Comparison of ENCODE assay signal across 8 mouse cellular contexts in the genomic region with DNA sequence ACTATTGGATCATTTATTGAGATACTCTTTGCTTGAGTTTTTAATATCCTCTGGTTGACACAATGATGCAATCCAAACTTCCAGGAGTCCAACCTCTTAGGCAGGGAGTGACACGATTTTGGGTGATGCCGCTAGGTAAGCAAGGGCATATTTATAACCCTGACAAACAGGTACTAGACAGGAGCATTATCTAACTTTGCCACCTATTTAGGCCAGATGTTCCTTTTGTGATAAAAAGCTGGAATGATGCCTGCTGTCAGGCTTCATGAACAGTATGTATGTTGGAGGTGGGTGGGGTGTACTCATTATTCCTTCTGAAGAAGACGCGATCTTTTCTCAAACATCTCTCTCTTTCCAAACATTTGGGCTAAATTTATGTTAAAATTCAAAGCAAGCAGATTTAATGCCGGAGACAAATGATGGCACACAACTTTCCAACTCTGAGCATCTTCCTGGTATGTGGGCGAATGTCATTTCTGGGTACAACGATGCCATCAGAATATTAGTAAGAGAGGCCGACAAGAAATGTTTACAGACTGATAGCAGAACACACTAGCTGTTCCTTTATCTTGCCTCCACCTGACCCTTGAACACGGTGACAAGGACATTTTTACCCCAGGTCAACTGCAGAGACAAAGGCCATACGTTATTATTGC. TPM values are rescaled to one million over a fixed set of nuclear protein-coding genes. Genes with fewer than 3 reads are reported as not detected.
A peak's percentile ranks its signal among the peaks of the same experiment; 100 is the strongest.
DNase-seq lines count a peak whose midpoint lies in the region; ATAC-seq and TF ChIP-seq lines count a peak whose summit lies in the region.

No protein-coding gene starts in this region.

- WGBS in embryonic facial prominence, embryonic 12.5 days = 64% methylated on average over 10 of the region's 10 CpGs
- 46% methylated on average over 10 of the region's 10 CpGs for WGBS in intestine, embryonic 15.5 days

- H3K4me1 ChIP-seq in embryonic facial prominence, embryonic 12.5 days = peaks cover 24% of the 10 kb centered on the region
- peaks cover 19% of the 10 kb centered on the region for H3K4me1 ChIP-seq in intestine, embryonic 15.5 days (replicated peaks)

- no peaks in the 10 kb centered on the region for H3K36me3 ChIP-seq in embryonic facial prominence, embryonic 12.5 days
- no peaks in the 10 kb centered on the region for H3K36me3 ChIP-seq in intestine, embryonic 15.5 days
- H3K36me3 ChIP-seq in myocyte (ENCODE audit: control insufficient read depth, insufficient read depth) = no peaks in the 10 kb centered on the region

- no peak overlapping the region for H3K9ac ChIP-seq in embryonic facial prominence, embryonic 12.5 days
- H3K9ac ChIP-seq in intestine, embryonic 15.5 days = no peak overlapping the region

- DNase-seq in layer of hippocampus, adult 9-11 months = peak; percentile 12
- DNase-seq in layer of hippocampus, postnatal 36 days = no peak
- no peak for DNase-seq in ovary, postnatal 14 days (ENCODE audit: low spot score)
- DNase-seq in gastrocnemius, postnatal 14 days = no peak
- DNase-seq in layer of hippocampus, postnatal 25 days (ENCODE audit: extremely low spot score in 1 of 2, low spot score in 1 of 2) = no peak

- H3K27me3 ChIP-seq in embryonic facial prominence, embryonic 12.5 days = no peaks in the 10 kb centered on the region
- no peaks in the 10 kb centered on the region for H3K27me3 ChIP-seq in intestine, embryonic 15.5 days (replicated peaks)
- no peaks in the 10 kb centered on the region for H3K27me3 ChIP-seq in myocyte (ENCODE audit: control insufficient read depth, insufficient read depth, insufficient read length)

- peaks cover 49% of the 10 kb centered on the region for H3K79me2 ChIP-seq in myocyte (ENCODE audit: control insufficient read depth, insufficient read depth)

- peak overlapping the region; percentile 89; the same call in 1 of the 2 replicates for H3K4me3 ChIP-seq in embryonic facial prominence, embryonic 12.5 days
- peak overlapping the region; percentile 94 for H3K4me3 ChIP-seq in intestine, embryonic 15.5 days (replicated peaks)
- H3K4me3 ChIP-seq in myocyte = peak overlapping the region; percentile 63

- TF ChIP-seq POLR2A in myocyte (IDR thresholded peaks at IDR 0.05; ENCODE audit: insufficient read length, low read depth) = no peak

- H3K9me3 ChIP-seq in embryonic facial prominence, embryonic 12.5 days = no peaks in the 10 kb centered on the region
- H3K9me3 ChIP-seq in intestine, embryonic 15.5 days = no peaks in the 10 kb centered on the region

- H3K4me2 ChIP-seq in embryonic facial prominence, embryonic 12.5 days (replicated peaks) = peak overlapping the region; percentile 38
- peak overlapping the region; percentile 47 for H3K4me2 ChIP-seq in intestine, embryonic 15.5 days (replicated peaks)
- H3K4me2 ChIP-seq in myocyte (ENCODE audit: low read depth) = peak overlapping the region; percentile 89

- H3ac ChIP-seq in myocyte (ENCODE audit: control insufficient read depth, insufficient read length) = no peak overlapping the region

- intact Hi-C loops in gastrocnemius, postnatal 14 days (cut with DNase I; ENCODE audit: low total_unique reads) = loop anchor here (10.0 kb wide), 1 partner anchor 203 kb away; no protein-coding TSS in a partner anchor

- H3K27ac ChIP-seq in embryonic facial prominence, embryonic 12.5 days = no peak overlapping the region
- H3K27ac ChIP-seq in intestine, embryonic 15.5 days = no peak overlapping the region

- ATAC-seq in embryonic facial prominence, embryonic 12.5 days (ENCODE audit: insufficient number of reproducible peaks, insufficient read depth, low FRiP score, low TSS enrichment) = no peak
- peak; percentile 23; the same call in 1 of the 2 replicates for ATAC-seq in intestine, embryonic 15.5 days

TF ChIP-seq in myocyte, 11 proteins besides CTCF, POLR2A, EP300 and RAD21:
- TF ChIP-seq USF1 (IDR thresholded peaks at IDR 0.05; ENCODE audit: low read depth) (no peak), POLR2AphosphoS2 (IDR thresholded peaks at IDR 0.05; ENCODE audit: insufficient read length, low read depth) (no peak), MYOD1 (IDR thresholded peaks at IDR 0.05; ENCODE audit: control insufficient read depth in 1 of 3, insufficient read length in 2 of 3, low read depth in 2 of 3) (no peak), REST (IDR thresholded peaks at IDR 0.05; ENCODE audit: insufficient read depth, insufficient read length) (no peak), SRF (IDR thresholded peaks at IDR 0.05; ENCODE audit: control insufficient read depth, insufficient read length, low read depth) (no peak), MYOG (IDR thresholded peaks at IDR 0.05; ENCODE audit: control insufficient read depth in 1 of 3, insufficient read depth in 1 of 3, insufficient read length in 2 of 3, low read depth in 2 of 3) (no peak), TCF3 (IDR thresholded peaks at IDR 0.05; ENCODE audit: insufficient read length, low read depth) (no peak)
TF ChIP-seq in myocyte: peak in this region for 0.

RNA-seq across cellular contexts. Expression of gene Mkln1, which starts 0.6 kb away (rescaled TPM):
- total RNA-seq in layer of hippocampus, postnatal 36 days (2021) = 100 to 1,000 TPM; 162 to 166 TPM
- polyA plus RNA-seq in embryonic facial prominence, embryonic 12.5 days (2016; fragmentation: Nextera tagmentation; extraction: Ambion mirVana) = 186 and 199 TPM in 2 replicates
- polyA plus RNA-seq in intestine, embryonic 15.5 days (2015; fragmentation: Nextera tagmentation; extraction: Ambion mirVana) = 157 and 178 TPM in 2 replicates
- 67.4 TPM for polyA plus RNA-seq in myocyte (2012; fragmentation: generic; extraction: Trizol)
- 100 to 1,000 TPM; 109 to 112 TPM for total RNA-seq in gastrocnemius, postnatal 14 days (2021)
- 100 to 1,000 TPM; 141 to 142 TPM for total RNA-seq in layer of hippocampus, postnatal 25 days (2021)

Comparison
In these comparisons a context has a peak if more than half of its experiments do, and no peak if none do; other contexts are left out.
1. H3K4me2 ChIP-seq: peak in every context shown above with its lines; median percentile 89 in myocyte; 47 in intestine, embryonic 15.5 days; 38 in embryonic facial prominence, embryonic 12.5 days.